8 mouse cellular contexts compared by ENCODE assay signal in genomic region chr15:102002646-102003488, GRCm38 (mm10). TPM values are rescaled to one million over a fixed set of nuclear protein-coding genes. Genes with fewer than 3 reads are reported as not detected.
DNase-seq lines count a peak whose midpoint lies in the region; ATAC-seq and TF ChIP-seq lines count a peak whose summit lies in the region.

No protein-coding gene starts in this region.

- peaks cover 84% of the 10 kb centered on the region for H3K4me1 ChIP-seq in E14TG2a.4 (replicated peaks; ENCODE audit: low read depth, low read length)
- peaks cover 22% of the 10 kb centered on the region for H3K4me1 ChIP-seq in forebrain, embryonic 12.5 days
- peaks cover 2% of the 10 kb centered on the region; the same call in 1 of the 2 replicates for H3K4me1 ChIP-seq in hindbrain, embryonic 16.5 days (ENCODE audit: control insufficient read depth, insufficient read depth, low read depth, low read length)
- peaks cover 22% of the 10 kb centered on the region for H3K4me1 ChIP-seq in liver, embryonic 12.5 days
- no peaks in the 10 kb centered on the region for H3K4me1 ChIP-seq in midbrain, postnatal 0 days (ENCODE audit: insufficient read depth, low read length)

- H3K27me3 ChIP-seq in E14TG2a.4 (ENCODE audit: insufficient read depth, low read length): peaks cover 77% of the 10 kb centered on the region
- peaks cover 76% of the 10 kb centered on the region for H3K27me3 ChIP-seq in forebrain, embryonic 12.5 days
- H3K27me3 ChIP-seq in hindbrain, embryonic 16.5 days (replicated peaks; ENCODE audit: control insufficient read depth, insufficient read depth, low read length): peaks cover 34% of the 10 kb centered on the region
- peaks cover 77% of the 10 kb centered on the region for H3K27me3 ChIP-seq in liver, embryonic 12.5 days (replicated peaks)
- H3K27me3 ChIP-seq in midbrain, postnatal 0 days (ENCODE audit: insufficient read depth, low read length): peaks cover 32% of the 10 kb centered on the region

- H3K9ac ChIP-seq in forebrain, embryonic 12.5 days: peak overlapping the region; percentile 42; the same call in 1 of the 2 replicates
- peak overlapping the region; percentile 35; the same call in 1 of the 2 replicates for H3K9ac ChIP-seq in hindbrain, embryonic 16.5 days (ENCODE audit: low read depth, low read length)
- peak overlapping the region; percentile 46 for H3K9ac ChIP-seq in liver, embryonic 12.5 days
- no peak overlapping the region for H3K9ac ChIP-seq in midbrain, postnatal 0 days (replicated peaks; ENCODE audit: low read length, poor library complexity, severe bottlenecking)

- 0 out of 2 replicates have a peak, but pooled peaks have one; percentile 47 for ATAC-seq in forebrain, embryonic 12.5 days (ENCODE audit: low FRiP score)
- ATAC-seq in hindbrain, embryonic 16.5 days: 0 out of 2 replicates have a peak, but pooled peaks have one; percentile 34
- peak; percentile 61 for ATAC-seq in liver, embryonic 12.5 days
- ATAC-seq in midbrain, postnatal 0 days (ENCODE audit: low FRiP score): no peak; the same call in 1 of the 2 replicates

- H3K27ac ChIP-seq in forebrain, embryonic 12.5 days: no peak overlapping the region
- H3K27ac ChIP-seq in hindbrain, embryonic 16.5 days (ENCODE audit: low read depth, low read length): no peak overlapping the region
- H3K27ac ChIP-seq in liver, embryonic 12.5 days: peak overlapping the region; percentile 60
- H3K27ac ChIP-seq in midbrain, postnatal 0 days (ENCODE audit: low read depth, low read length): no peak overlapping the region

- no peaks in the 10 kb centered on the region for H3K36me3 ChIP-seq in E14TG2a.4 (ENCODE audit: insufficient read depth, low read length)
- no peaks in the 10 kb centered on the region for H3K36me3 ChIP-seq in forebrain, embryonic 12.5 days (replicated peaks)
- H3K36me3 ChIP-seq in hindbrain, embryonic 16.5 days (ENCODE audit: control insufficient read depth, insufficient read depth, low read length): no peaks in the 10 kb centered on the region
- H3K36me3 ChIP-seq in liver, embryonic 12.5 days: no peaks in the 10 kb centered on the region
- no peaks in the 10 kb centered on the region for H3K36me3 ChIP-seq in midbrain, postnatal 0 days (ENCODE audit: insufficient read depth, low read length)

- peak overlapping the region; percentile 53 for H3K4me2 ChIP-seq in forebrain, embryonic 12.5 days
- H3K4me2 ChIP-seq in hindbrain, embryonic 16.5 days (ENCODE audit: low read length): peak overlapping the region; percentile 52
- peak overlapping the region; percentile 65 for H3K4me2 ChIP-seq in liver, embryonic 12.5 days
- peak overlapping the region; percentile 38 for H3K4me2 ChIP-seq in midbrain, postnatal 0 days (ENCODE audit: low read depth, low read length, poor library complexity, severe bottlenecking)

- H3K9me3 ChIP-seq in E14TG2a.4 (ENCODE audit: low read length): no peaks in the 10 kb centered on the region
- H3K9me3 ChIP-seq in forebrain, embryonic 12.5 days: no peaks in the 10 kb centered on the region
- H3K9me3 ChIP-seq in hindbrain, embryonic 16.5 days (ENCODE audit: control insufficient read depth, low read length): no peaks in the 10 kb centered on the region
- no peaks in the 10 kb centered on the region for H3K9me3 ChIP-seq in liver, embryonic 12.5 days (replicated peaks)
- H3K9me3 ChIP-seq in midbrain, postnatal 0 days (ENCODE audit: low read length): no peaks in the 10 kb centered on the region

- peak overlapping the region; percentile 68 for H3K4me3 ChIP-seq in E14TG2a.4 (replicated peaks; ENCODE audit: low read length)
- peak overlapping the region; percentile 30 for H3K4me3 ChIP-seq in forebrain, embryonic 12.5 days (replicated peaks)
- H3K4me3 ChIP-seq in hindbrain, embryonic 16.5 days (ENCODE audit: low read length): peak overlapping the region; percentile 29
- peak overlapping the region; percentile 47 for H3K4me3 ChIP-seq in liver, embryonic 12.5 days
- H3K4me3 ChIP-seq in midbrain, postnatal 0 days (ENCODE audit: low read depth, low read length): peak overlapping the region; percentile 17; the same call in 1 of the 2 replicates

- DNase-seq in WW6 (ENCODE audit: low read depth, low spot score): peak; percentile 60
- DNase-seq in midbrain, postnatal 0 days (ENCODE audit: low spot score): peak; percentile 35
- no peak for DNase-seq in right cerebral cortex, postnatal 4 days
- no peak for DNase-seq in layer of hippocampus, postnatal 25 days (ENCODE audit: extremely low spot score in 1 of 2, low spot score in 1 of 2)

- WGBS in forebrain, embryonic 12.5 days: 3% methylated on average over 34 of the region's 34 CpGs
- WGBS in hindbrain, embryonic 16.5 days: 6% methylated on average over 27 of the region's 34 CpGs
- 2% methylated on average over 34 of the region's 34 CpGs for WGBS in liver, embryonic 12.5 days (ENCODE audit: insufficient replicate concordance)
- 6% methylated on average over 34 of the region's 34 CpGs for WGBS in midbrain, postnatal 0 days

- TF ChIP-seq CTCF in E14TG2a.4 (conservative IDR thresholded peaks at IDR 0.05; ENCODE audit: low read length): no peak
- TF ChIP-seq CTCF in midbrain, postnatal 0 days (IDR thresholded peaks at IDR 0.05): no peak

RNA-seq across cellular contexts. Expression of gene Krt8, which starts 1.4 kb away (rescaled TPM):
- 10.0 and 13.4 TPM in 2 replicates for polyA plus RNA-seq in forebrain, embryonic 12.5 days (2016; fragmentation: Nextera tagmentation; extraction: Ambion mirVana)
- 5.4 and 6.2 TPM in 2 replicates for polyA plus RNA-seq in hindbrain, embryonic 16.5 days (2015; fragmentation: Nextera tagmentation; extraction: Ambion mirVana)
- 71.9 and 75.3 TPM in 2 replicates for polyA plus RNA-seq in liver, embryonic 12.5 days (2016; fragmentation: Nextera tagmentation; extraction: Ambion mirVana)
- total RNA-seq in midbrain, postnatal 0 days (2014; rRNA removed): 0.61 and 1.6 TPM in 2 replicates
- polyA plus RNA-seq in midbrain, postnatal 0 days (2015; fragmentation: Nextera tagmentation; extraction: Ambion mirVana): 0.60 and 0.63 TPM in 2 replicates
- under 1 TPM in 1 of 2 experiments, not detected in 1; 0.19 TPM for total RNA-seq in layer of hippocampus, postnatal 25 days (2021)

RNA-seq across cellular contexts. Expression of gene Krt18, which starts 25.1 kb away (rescaled TPM):
- 9.4 and 13.6 TPM in 2 replicates for polyA plus RNA-seq in forebrain, embryonic 12.5 days (2016; fragmentation: Nextera tagmentation; extraction: Ambion mirVana)
- 11.8 and 13.6 TPM in 2 replicates for polyA plus RNA-seq in hindbrain, embryonic 16.5 days (2015; fragmentation: Nextera tagmentation; extraction: Ambion mirVana)
- polyA plus RNA-seq in liver, embryonic 12.5 days (2016; fragmentation: Nextera tagmentation; extraction: Ambion mirVana): 72.7 and 77.6 TPM in 2 replicates
- total RNA-seq in midbrain, postnatal 0 days (2014; rRNA removed): 0.99 and 1.7 TPM in 2 replicates
- polyA plus RNA-seq in midbrain, postnatal 0 days (2015; fragmentation: Nextera tagmentation; extraction: Ambion mirVana): 1.8 and 2.1 TPM in 2 replicates
- under 1 TPM; 0.17 to 0.26 TPM for total RNA-seq in layer of hippocampus, postnatal 25 days (2021)

RNA-seq across cellular contexts. Expression of gene Krt78, which starts 48.8 kb away (rescaled TPM):
- polyA plus RNA-seq in forebrain, embryonic 12.5 days (2016; fragmentation: Nextera tagmentation; extraction: Ambion mirVana): not detected in 2 replicates
- polyA plus RNA-seq in hindbrain, embryonic 16.5 days (2015; fragmentation: Nextera tagmentation; extraction: Ambion mirVana): 0.08 TPM in 1 of 2 replicates, not detected in the other
- not detected in 2 replicates for polyA plus RNA-seq in liver, embryonic 12.5 days (2016; fragmentation: Nextera tagmentation; extraction: Ambion mirVana)
- 0.49 TPM in 1 of 2 replicates, not detected in the other for total RNA-seq in midbrain, postnatal 0 days (2014; rRNA removed)
- polyA plus RNA-seq in midbrain, postnatal 0 days (2015; fragmentation: Nextera tagmentation; extraction: Ambion mirVana): not detected in 2 replicates
- not detected for total RNA-seq in layer of hippocampus, postnatal 25 days (2021)

Comparison
In these comparisons a context has a peak if more than half of its experiments do, and no peak if none do; other contexts are left out.
1. H3K4me3 ChIP-seq: peak in every context shown above with its lines; median percentile 68 in E14TG2a.4; 47 in liver, embryonic 12.5 days; 30 in forebrain, embryonic 12.5 days; 29 in hindbrain, embryonic 16.5 days; 17 in midbrain, postnatal 0 days.
2. DNase-seq: peak in WW6 (single experiment) and midbrain, postnatal 0 days (single experiment); none in right cerebral cortex, postnatal 4 days (single experiment) and layer of hippocampus, postnatal 25 days (0 of 2).
3. Peak in every context shown above with its lines, with median percentiles within 50 percentile points of each other: H3K4me2 ChIP-seq.